Mouse (Mus musculus): Measurements from ENCODE around the gene Mei1.

GRCm38 (mm10) chr15:82139196-82139595, 69.4 kb downstream of the Mei1 start:
- peak in 1 of 2 experiments; percentile 78; a peak in 2 of 4 replicates for TF ChIP-seq CTCF (conservative IDR thresholded peaks at IDR 0.05 in 1 of 2, IDR thresholded peaks at IDR 0.05 in 1 of 2; ENCODE audit: low read depth in 2 of 2, low read length in 2 of 2)
- no peak for TF ChIP-seq EP300 (IDR thresholded peaks at IDR 0.05; ENCODE audit: low read length)
- no peak for TF ChIP-seq MEF2A (IDR thresholded peaks at IDR 0.05; ENCODE audit: borderline replicate concordance, low read depth, low read length)
- 0 out of 2 replicates have a peak, but pooled peaks have one; percentile 14 for TF ChIP-seq ELF1 (IDR thresholded peaks at IDR 0.05; ENCODE audit: low read depth, low read length)
- TF ChIP-seq POLR2A (IDR thresholded peaks at IDR 0.05; ENCODE audit: low read depth, low read length) = no peak
- TF ChIP-seq ZKSCAN1 (IDR thresholded peaks at IDR 0.05; ENCODE audit: borderline replicate concordance, low read depth, low read length) = no peak
- no peak for TF ChIP-seq MYC (IDR thresholded peaks at IDR 0.05; ENCODE audit: low read depth, low read length)
- TF ChIP-seq USF2 (conservative IDR thresholded peaks at IDR 0.05; ENCODE audit: low read depth, low read length) = no peak
- no peak for TF ChIP-seq MAZ (IDR thresholded peaks at IDR 0.05; ENCODE audit: low read depth, low read length)
- TF ChIP-seq BHLHE40 (IDR thresholded peaks at IDR 0.05; ENCODE audit: low read depth, low read length) = no peak
- TF ChIP-seq NRF1 (IDR thresholded peaks at IDR 0.05; ENCODE audit: low read depth, low read length) = no peak
